Mouse (Mus musculus): ENCODE measurements around the gene Tbc1d22a.

- TF ChIP-seq CTCF (IDR thresholded peaks at IDR 0.05; ENCODE audit: extremely low read depth, insufficient read length, insufficient replicate concordance, low read depth, low read length) (no peak), POLR2A (IDR thresholded peaks at IDR 0.05; ENCODE audit: low read depth, low read length) (no peak)
These were observed 40.9 kb upstream of the Tbc1d22a start for GRCm38 (mm10) chr15:86173136-86173985.
